Mouse (Mus musculus) urinary bladder, adult 2 months (tissue): ENCODE measurements at regions not wholly inside any gene's neighbourhood (a gene's known extent, or its start where the extent isn't known, plus 50 kb on each side); places are given as distances from the start of the nearest gene placed in this dataset.

Source experiments
- DNase-seq: peaks from one replicate; pipeline ENCODE4 v3.0.0; 2022; ENCODE audit warnings: low spot score

- no peak for DNase-seq
These were observed 65.7 kb upstream of the Thpo start for GRCm38 (mm10) chr16:20800038-20800437.

- DNase-seq: no peak
These were observed 63.8 kb upstream of the Thpo start for GRCm38 (mm10) chr16:20798115-20798514.

GRCm38 (mm10) chr16:20794721-20795120 is 60.4 kb upstream of the Thpo start:
- no peak for DNase-seq
